Mouse (Mus musculus) neural tube, embryonic 15.5 days (tissue): ENCODE data around the gene 1700125H20Rik. TPM values are rescaled to one million over a fixed set of nuclear protein-coding genes. Genes with fewer than 3 reads are reported as not detected.

Experiments
- ATAC-seq: fragments of 200-750 bp; cut with Nextera tagmentation; 2 replicates; pipeline ENCODE4 v1.8.0; 2017; ENCODE audit warnings: mild to moderate bottlenecking, moderate TSS enrichment, moderate library complexity; ENCODE audit not compliant: low FRiP score
- H3K27ac ChIP-seq: fragments of 300-500 bp; sonication (generic); replicated peaks from 2 replicates; pipeline ENCODE4 v1.5.1; 2015; ENCODE audit warnings: mild to moderate bottlenecking, inconsistent platforms
- H3K27me3 ChIP-seq: fragments of 300-500 bp; sonication (generic); replicated peaks from 2 replicates; pipeline ENCODE4 v1.6.1; 2015; ENCODE audit warnings: inconsistent platforms
- H3K36me3 ChIP-seq: fragments of 300-500 bp; sonication (generic); 2 replicates; pipeline ENCODE4 v1.6.1; 2015; ENCODE audit warnings: inconsistent platforms
- H3K4me1 ChIP-seq: fragments of 300-500 bp; sonication (generic); 2 replicates; pipeline ENCODE4 v1.6.1; 2015; ENCODE audit warnings: inconsistent platforms
- H3K4me2 ChIP-seq: fragments of 300-500 bp; sonication (generic); 2 replicates; pipeline ENCODE4 v1.6.1; 2015; ENCODE audit warnings: inconsistent platforms, mild to moderate bottlenecking, moderate library complexity
- H3K4me3 ChIP-seq: fragments of 300-500 bp; sonication (generic); replicated peaks from 2 replicates; pipeline ENCODE4 v1.5.1; 2015; ENCODE audit warnings: mild to moderate bottlenecking, inconsistent platforms
- H3K9ac ChIP-seq: fragments of 300-500 bp; sonication (generic); replicated peaks from 2 replicates; pipeline ENCODE4 v1.6.1; 2015; ENCODE audit warnings: mild to moderate bottlenecking, inconsistent platforms
- H3K9me3 ChIP-seq: fragments of 300-500 bp; sonication (generic); replicated peaks from 2 replicates; pipeline ENCODE4 v1.6.1; 2016; ENCODE audit warnings: inconsistent platforms
- WGBS: fragments of 180-500 bp; shearing (Covaris S2); methylation state at CpG from one replicate; pipeline ENCODE4 v1.1.7; 2015; ENCODE audit warnings: mixed read lengths; 5-methylcytosine and 5-hydroxymethylcytosine counted together
- polyA plus RNA-seq: library from polyadenylated mRNA; unstranded; fragments of >200 nt; fragmentation: Nextera tagmentation; extraction: Ambion mirVana; gene quantifications from 2 replicates; pipeline ENCODE4 v1.2.1, GENCODE M21; 2015

The 1700125H20Rik gene
- 0.47 and 0.93 TPM in 2 replicates for polyA plus RNA-seq

- Histone ChIP-seq H3K27ac (no peak within 1 kb of the TSS), H3K4me2 (peak within 1 kb of the TSS; percentile 66), H3K9me3 (no peaks in the 10 kb centered on the region), H3K27me3 (no peaks in the 10 kb centered on the region), H3K4me3 (peak within 1 kb of the TSS; percentile 34), H3K36me3 (no peaks in the 10 kb centered on the region), H3K4me1 (peaks cover 8% of the 10 kb centered on the region), H3K9ac (no peak within 1 kb of the TSS)
- ATAC-seq, result peak; percentile 85; the same call in 1 of the 2 replicates
- WGBS, result 10% methylated on average over 21 of the region's 21 CpGs
Observed at GRCm38 (mm10) chr11:85170058-85170740, at the start of gene 1700125H20Rik. Gene 1700125H20Rik (plus strand): TSS chr11:85170404.

GRCm38 (mm10) chr11:85122073-85122472 lies 48.1 kb upstream of the 1700125H20Rik start:
- no peak overlapping the region for H3K27ac ChIP-seq
- no peaks in the 10 kb centered on the region for H3K4me1 ChIP-seq
- no peak overlapping the region for H3K4me3 ChIP-seq
- H3K9ac ChIP-seq, result no peak overlapping the region
- no peak for ATAC-seq
- no peaks in the 10 kb centered on the region for H3K27me3 ChIP-seq
- no peak overlapping the region for H3K4me2 ChIP-seq
- H3K36me3 ChIP-seq, result no peaks in the 10 kb centered on the region
- H3K9me3 ChIP-seq, result no peaks in the 10 kb centered on the region
- 96% methylated on average over 1 of the region's 1 CpGs for WGBS

GRCm38 (mm10) chr11:85123267-85123992 lies 46.8 kb upstream of the 1700125H20Rik start:
- no peak overlapping the region for H3K4me3 ChIP-seq
- no peak overlapping the region for H3K9ac ChIP-seq
- WGBS, result 88% methylated on average over 3 of the region's 3 CpGs
- ATAC-seq, result no peak
- H3K36me3 ChIP-seq, result no peaks in the 10 kb centered on the region
- no peak overlapping the region for H3K4me2 ChIP-seq
- no peaks in the 10 kb centered on the region for H3K4me1 ChIP-seq
- H3K27ac ChIP-seq, result no peak overlapping the region
- H3K9me3 ChIP-seq, result no peaks in the 10 kb centered on the region
- H3K27me3 ChIP-seq, result no peaks in the 10 kb centered on the region

- no peak overlapping the region for H3K4me3 ChIP-seq
- no peak for ATAC-seq
- no peak overlapping the region for H3K9ac ChIP-seq
- 88% methylated on average over 2 of the region's 2 CpGs for WGBS
- no peaks in the 10 kb centered on the region for H3K9me3 ChIP-seq
- H3K27ac ChIP-seq, result no peak overlapping the region
- H3K36me3 ChIP-seq, result no peaks in the 10 kb centered on the region
- peaks cover under 1% of the 10 kb centered on the region; the same call in 1 of the 2 replicates for H3K4me1 ChIP-seq
- no peaks in the 10 kb centered on the region for H3K27me3 ChIP-seq
- H3K4me2 ChIP-seq, result no peak overlapping the region
Observed at GRCm38 (mm10) chr11:85126257-85127102, 43.7 kb upstream of the 1700125H20Rik start.

- Histone ChIP-seq H3K27ac (no peak overlapping the region), H3K4me2 (no peak overlapping the region), H3K4me1 (peaks cover 5% of the 10 kb centered on the region; the same call in 1 of the 2 replicates), H3K27me3 (no peaks in the 10 kb centered on the region), H3K4me3 (no peak overlapping the region), H3K36me3 (no peaks in the 10 kb centered on the region), H3K9me3 (no peaks in the 10 kb centered on the region), H3K9ac (no peak overlapping the region)
- WGBS, result 97% methylated on average over 1 of the region's 1 CpGs
- ATAC-seq, result no peak
Observed at GRCm38 (mm10) chr11:85128883-85129282, 41.3 kb upstream of the 1700125H20Rik start.

GRCm38 (mm10) chr11:85131542-85131941 lies 38.7 kb upstream of the 1700125H20Rik start:
- ATAC-seq, result no peak
- H3K27me3 ChIP-seq, result no peaks in the 10 kb centered on the region

GRCm38 (mm10) chr11:85138776-85139474 lies 31.3 kb upstream of the 1700125H20Rik start:
- Histone ChIP-seq H3K9ac (peak overlapping the region; percentile 87), H3K4me3 (peak overlapping the region; percentile 86), H3K4me1 (peaks cover 20% of the 10 kb centered on the region), H3K27me3 (no peaks in the 10 kb centered on the region), H3K4me2 (peak overlapping the region; percentile 61), H3K27ac (peak overlapping the region; percentile 93), H3K9me3 (no peaks in the 10 kb centered on the region), H3K36me3 (no peaks in the 10 kb centered on the region)
- no peak; the same call in 1 of the 2 replicates for ATAC-seq
- under 1% methylated on average over 17 of the region's 17 CpGs for WGBS

More at GRCm38 (mm10) chr11:85131542-85131941, 38.7 kb upstream of the 1700125H20Rik start:
- H3K9ac ChIP-seq, result no peak overlapping the region
- no peak overlapping the region for H3K27ac ChIP-seq
- WGBS, result 84% methylated on average over 2 of the region's 2 CpGs
- H3K4me1 ChIP-seq, result peaks cover 5% of the 10 kb centered on the region; the same call in 1 of the 2 replicates
- no peak overlapping the region for H3K4me2 ChIP-seq
- no peak overlapping the region for H3K4me3 ChIP-seq
- no peaks in the 10 kb centered on the region for H3K9me3 ChIP-seq
- H3K36me3 ChIP-seq, result no peaks in the 10 kb centered on the region

GRCm38 (mm10) chr11:85139581-85140540 lies 30.3 kb upstream of the 1700125H20Rik start, which contains the start of gene Usp32:
Gene Usp32 (minus strand): TSS chr11:85140161.
- H3K4me2 ChIP-seq, result peak within 1 kb of the TSS; percentile 70
- H3K9me3 ChIP-seq, result no peaks in the 10 kb centered on the region
- H3K27ac ChIP-seq, result peak within 1 kb of the TSS; percentile 93
- H3K4me1 ChIP-seq, result peaks cover 20% of the 10 kb centered on the region
- 1% methylated on average over 70 of the region's 94 CpGs for WGBS
- H3K27me3 ChIP-seq, result no peaks in the 10 kb centered on the region
- peak; percentile 97 for ATAC-seq
- H3K36me3 ChIP-seq, result no peaks in the 10 kb centered on the region
- peak within 1 kb of the TSS; percentile 87 for H3K9ac ChIP-seq
- H3K4me3 ChIP-seq, result peak within 1 kb of the TSS; percentile 86

GRCm38 (mm10) chr11:85152256-85152930 lies 17.8 kb upstream of the 1700125H20Rik start:
- H3K4me3 ChIP-seq, result no peak overlapping the region
- H3K4me1 ChIP-seq, result no peaks in the 10 kb centered on the region
- H3K27ac ChIP-seq, result no peak overlapping the region
- 93% methylated on average over 2 of the region's 2 CpGs for WGBS
- H3K4me2 ChIP-seq, result no peak overlapping the region
- H3K9ac ChIP-seq, result no peak overlapping the region
- H3K9me3 ChIP-seq, result no peaks in the 10 kb centered on the region
- no peak for ATAC-seq
- H3K36me3 ChIP-seq, result no peaks in the 10 kb centered on the region
- no peaks in the 10 kb centered on the region for H3K27me3 ChIP-seq

- H3K27ac ChIP-seq, result no peak overlapping the region
- ATAC-seq, result no peak
- 56% methylated on average over 2 of the region's 2 CpGs for WGBS
- H3K4me2 ChIP-seq, result no peak overlapping the region
- no peaks in the 10 kb centered on the region for H3K9me3 ChIP-seq
- no peaks in the 10 kb centered on the region for H3K36me3 ChIP-seq
- H3K27me3 ChIP-seq, result no peaks in the 10 kb centered on the region
- no peak overlapping the region for H3K4me3 ChIP-seq
- H3K9ac ChIP-seq, result no peak overlapping the region
- no peaks in the 10 kb centered on the region for H3K4me1 ChIP-seq
Observed at GRCm38 (mm10) chr11:85157301-85157700, 12.9 kb upstream of the 1700125H20Rik start.
